Mouse (Mus musculus): ENCODE results near the gene Aox4. TPM values are rescaled to one million over a fixed set of nuclear protein-coding genes. Genes with fewer than 3 reads are reported as not detected.

Aox4 gene
- polyA plus RNA-seq, 1 experiment from 2014 or later = 0.09 TPM

DNA sequence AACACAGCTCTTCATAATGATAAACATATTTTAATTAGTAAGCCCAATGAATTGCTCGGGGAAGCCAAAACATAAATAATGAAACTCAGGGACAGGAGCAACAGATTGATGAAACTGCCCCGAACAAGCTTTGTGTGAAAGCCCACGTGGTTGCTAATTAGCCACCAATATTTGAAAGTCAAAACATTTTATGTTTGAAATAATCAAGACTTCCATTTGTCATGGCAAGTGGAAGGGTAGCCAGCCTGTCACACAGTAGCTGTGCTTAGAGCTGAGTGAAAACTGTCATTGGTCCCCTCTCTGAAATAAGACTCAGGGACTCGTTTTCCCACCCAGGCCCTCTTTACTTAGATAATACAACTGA lies 71.4 kb downstream of the Aox4 start:
- no peak for ATAC-seq (ENCODE audit: insufficient number of reproducible peaks, insufficient read depth, low FRiP score, low TSS enrichment, low read depth)
- Histone ChIP-seq H3K4me3 (replicated peaks) (no peak overlapping the region), H3K27me3 (no peaks in the 10 kb centered on the region), H3K9ac (replicated peaks) (no peak overlapping the region), H3K27ac (no peak overlapping the region), H3K4me1 (replicated peaks) (peaks cover 20% of the 10 kb centered on the region), H3K4me2 (no peak overlapping the region), H3K36me3 (no peaks in the 10 kb centered on the region), H3K9me3 (no peaks in the 10 kb centered on the region)
- WGBS = 82% methylated on average over 4 of the region's 4 CpGs

DNA sequence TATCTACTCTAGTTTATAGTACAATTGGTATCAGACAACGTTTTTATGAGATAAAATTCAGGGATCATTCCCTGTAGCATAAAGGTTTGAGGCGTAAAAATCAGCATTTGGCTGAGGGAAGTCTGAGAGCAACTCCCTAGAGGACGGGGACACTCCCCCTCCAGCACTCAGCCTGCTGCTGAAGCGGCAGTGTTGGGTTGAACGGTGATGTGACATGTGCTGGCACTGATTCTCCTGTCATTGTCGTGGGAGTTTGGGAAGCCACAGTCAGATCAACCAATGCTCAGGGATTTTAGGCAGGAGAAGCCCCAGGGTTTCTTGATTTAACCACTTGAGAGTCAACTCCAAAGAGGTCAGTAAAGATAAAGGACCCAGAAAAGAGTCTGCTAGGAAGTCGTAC lies 74.3 kb downstream of the Aox4 start:
- Histone ChIP-seq H3K4me3 (replicated peaks) (no peak overlapping the region), H3K4me2 (no peak overlapping the region), H3K9me3 (no peaks in the 10 kb centered on the region), H3K27me3 (no peaks in the 10 kb centered on the region), H3K36me3 (no peaks in the 10 kb centered on the region), H3K4me1 (replicated peaks) (0 out of 2 replicates have a peak, but pooled peaks cover 4% of the 10 kb centered on the region), H3K9ac (replicated peaks) (no peak overlapping the region), H3K27ac (no peak overlapping the region)
- no peak for ATAC-seq (ENCODE audit: insufficient number of reproducible peaks, insufficient read depth, low FRiP score, low TSS enrichment, low read depth)
- 63% methylated on average over 7 of the region's 7 CpGs for WGBS

- H3K27ac ChIP-seq = no peak overlapping the region
- peaks cover 7% of the 10 kb centered on the region; the same call in 1 of the 2 replicates for H3K4me1 ChIP-seq (replicated peaks)
- H3K36me3 ChIP-seq = no peaks in the 10 kb centered on the region
- no peak for ATAC-seq (ENCODE audit: insufficient number of reproducible peaks, insufficient read depth, low FRiP score, low TSS enrichment, low read depth)
- WGBS = 85% methylated on average over 3 of the region's 3 CpGs
- no peaks in the 10 kb centered on the region for H3K27me3 ChIP-seq
- no peak overlapping the region for H3K9ac ChIP-seq (replicated peaks)
- no peaks in the 10 kb centered on the region for H3K9me3 ChIP-seq
- H3K4me3 ChIP-seq (replicated peaks) = no peak overlapping the region
- no peak overlapping the region for H3K4me2 ChIP-seq
These were observed 77.9 kb downstream of the Aox4 start for GRCm38 (mm10) chr1:58288091-58288490.

- H3K9ac ChIP-seq (replicated peaks) = no peak overlapping the region
- no peak overlapping the region for H3K4me2 ChIP-seq
- H3K4me3 ChIP-seq (replicated peaks) = no peak overlapping the region
- no peak for ATAC-seq (ENCODE audit: insufficient number of reproducible peaks, insufficient read depth, low FRiP score, low TSS enrichment, low read depth)
- H3K36me3 ChIP-seq = no peaks in the 10 kb centered on the region
- no peaks in the 10 kb centered on the region for H3K9me3 ChIP-seq
- 65% methylated on average over 16 of the region's 16 CpGs for WGBS
- H3K4me1 ChIP-seq (replicated peaks) = peaks cover 7% of the 10 kb centered on the region; the same call in 1 of the 2 replicates
- H3K27me3 ChIP-seq = no peaks in the 10 kb centered on the region
- H3K27ac ChIP-seq = no peak overlapping the region
These were observed 79.8 kb downstream of the Aox4 start for GRCm38 (mm10) chr1:58289863-58290469.

DNA sequence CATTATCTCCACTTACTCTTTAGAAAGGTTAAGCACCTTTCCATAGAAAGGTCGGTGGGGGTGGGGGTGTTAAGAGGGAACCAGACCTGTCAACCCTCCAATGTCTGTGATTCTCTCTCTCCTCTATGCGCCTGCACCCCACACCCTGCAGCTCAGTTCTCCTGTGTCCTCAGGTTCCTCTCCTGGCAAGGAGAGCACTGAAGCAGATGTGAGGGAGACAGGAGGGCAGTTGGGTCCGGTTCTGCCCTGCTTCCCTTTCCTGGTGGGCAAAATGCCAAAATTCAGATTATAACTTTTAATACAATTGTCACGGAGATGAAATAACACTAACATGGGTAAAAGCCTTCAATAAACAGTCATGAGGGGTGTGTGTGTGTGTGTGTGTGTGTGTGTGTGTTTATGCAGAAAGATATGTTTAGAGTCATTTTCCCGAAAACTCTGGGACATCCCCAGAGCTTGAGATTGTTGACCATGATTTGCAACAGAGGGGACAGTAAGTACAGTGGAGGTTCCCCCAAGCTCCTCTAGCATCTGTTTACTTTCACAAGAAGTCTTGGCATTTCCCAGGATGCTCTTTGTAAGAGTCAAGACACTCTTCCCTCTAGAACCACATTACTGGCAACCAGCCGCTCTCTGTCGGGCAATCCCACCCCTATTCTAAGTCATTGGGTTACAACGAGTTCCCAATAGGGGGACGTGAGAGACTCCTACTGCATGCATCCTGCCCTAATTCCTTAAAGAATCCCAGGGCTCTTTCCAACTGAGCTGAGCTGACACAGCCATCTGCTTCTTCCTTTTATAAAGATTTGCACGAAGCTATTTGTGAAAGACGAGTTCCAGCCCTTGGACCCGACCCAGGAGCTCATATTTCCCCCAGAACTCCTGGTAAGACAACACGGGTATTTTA lies 81.5 kb downstream of the Aox4 start:
- H3K27me3 ChIP-seq = no peaks in the 10 kb centered on the region
- H3K9ac ChIP-seq (replicated peaks) = no peak overlapping the region
- no peaks in the 10 kb centered on the region for H3K9me3 ChIP-seq
- no peak overlapping the region for H3K4me2 ChIP-seq
- H3K36me3 ChIP-seq = no peaks in the 10 kb centered on the region
- H3K4me1 ChIP-seq (replicated peaks) = peaks cover 13% of the 10 kb centered on the region; the same call in 1 of the 2 replicates
- whole genome bisulfite sequencing = 49% methylated on average over 13 of the region's 13 CpGs
- H3K4me3 ChIP-seq (replicated peaks) = no peak overlapping the region
- H3K27ac ChIP-seq = 0 out of 2 replicates have a peak overlapping the region, but pooled peaks have one; percentile 29
- no peak for ATAC-seq (ENCODE audit: insufficient number of reproducible peaks, insufficient read depth, low FRiP score, low TSS enrichment, low read depth)

GRCm38 (mm10) chr1:58294730-58295129 lies 84.5 kb downstream of the Aox4 start:
- H3K4me2 ChIP-seq = no peak overlapping the region
- no peak overlapping the region for H3K9ac ChIP-seq (replicated peaks)
- no peak overlapping the region for H3K27ac ChIP-seq
- 83% methylated on average over 5 of the region's 5 CpGs for WGBS
- no peak overlapping the region for H3K4me3 ChIP-seq (replicated peaks)
- no peaks in the 10 kb centered on the region for H3K36me3 ChIP-seq
- no peak for ATAC-seq (ENCODE audit: insufficient number of reproducible peaks, insufficient read depth, low FRiP score, low TSS enrichment, low read depth)
- peaks cover 13% of the 10 kb centered on the region; the same call in 1 of the 2 replicates for H3K4me1 ChIP-seq (replicated peaks)
- no peaks in the 10 kb centered on the region for H3K27me3 ChIP-seq
- no peaks in the 10 kb centered on the region for H3K9me3 ChIP-seq

- H3K9ac ChIP-seq (replicated peaks) = no peak overlapping the region
- 1% methylated on average over 7 of the region's 7 CpGs for WGBS
- H3K36me3 ChIP-seq = no peaks in the 10 kb centered on the region
- no peak overlapping the region for H3K27ac ChIP-seq
- H3K4me3 ChIP-seq (replicated peaks) = no peak overlapping the region
- H3K4me1 ChIP-seq (replicated peaks) = peaks cover 13% of the 10 kb centered on the region; the same call in 1 of the 2 replicates
- no peak overlapping the region for H3K4me2 ChIP-seq
- H3K27me3 ChIP-seq = no peaks in the 10 kb centered on the region
- peak; percentile 75; the same call in 1 of the 2 replicates for ATAC-seq (ENCODE audit: insufficient number of reproducible peaks, insufficient read depth, low FRiP score, low TSS enrichment, low read depth)
- H3K9me3 ChIP-seq = no peaks in the 10 kb centered on the region
These were observed 86.1 kb downstream of the Aox4 start for GRCm38 (mm10) chr1:58296278-58296677.

DNA sequence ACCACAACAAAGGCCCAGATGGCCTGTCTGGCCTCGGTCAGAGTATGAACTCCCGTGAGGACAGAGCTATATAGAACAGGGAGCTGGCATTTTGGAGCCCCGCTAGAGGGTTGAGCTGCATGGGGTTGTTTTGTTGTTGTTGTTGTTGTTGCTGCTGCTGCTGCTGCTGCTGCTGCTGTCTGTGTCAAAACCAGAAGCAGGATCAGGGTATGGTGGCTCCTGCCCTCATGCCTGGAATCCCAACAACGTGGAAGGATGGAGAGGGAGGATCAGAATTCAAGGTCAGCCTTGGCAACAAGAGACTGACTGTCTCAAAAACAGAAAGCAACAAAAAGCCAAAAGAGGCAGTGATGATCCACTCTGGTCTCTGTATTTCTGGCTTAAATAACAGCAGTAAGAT lies 86.6 kb downstream of the Aox4 start:
- no peak overlapping the region for H3K9ac ChIP-seq (replicated peaks)
- 57% methylated on average over 4 of the region's 4 CpGs for WGBS
- no peak overlapping the region for H3K4me2 ChIP-seq
- no peak overlapping the region for H3K27ac ChIP-seq
- H3K9me3 ChIP-seq = no peaks in the 10 kb centered on the region
- no peaks in the 10 kb centered on the region for H3K36me3 ChIP-seq
- ATAC-seq (ENCODE audit: insufficient number of reproducible peaks, insufficient read depth, low FRiP score, low TSS enrichment, low read depth) = no peak
- H3K27me3 ChIP-seq = no peaks in the 10 kb centered on the region
- no peak overlapping the region for H3K4me3 ChIP-seq (replicated peaks)
- peaks cover 7% of the 10 kb centered on the region; the same call in 1 of the 2 replicates for H3K4me1 ChIP-seq (replicated peaks)

DNA sequence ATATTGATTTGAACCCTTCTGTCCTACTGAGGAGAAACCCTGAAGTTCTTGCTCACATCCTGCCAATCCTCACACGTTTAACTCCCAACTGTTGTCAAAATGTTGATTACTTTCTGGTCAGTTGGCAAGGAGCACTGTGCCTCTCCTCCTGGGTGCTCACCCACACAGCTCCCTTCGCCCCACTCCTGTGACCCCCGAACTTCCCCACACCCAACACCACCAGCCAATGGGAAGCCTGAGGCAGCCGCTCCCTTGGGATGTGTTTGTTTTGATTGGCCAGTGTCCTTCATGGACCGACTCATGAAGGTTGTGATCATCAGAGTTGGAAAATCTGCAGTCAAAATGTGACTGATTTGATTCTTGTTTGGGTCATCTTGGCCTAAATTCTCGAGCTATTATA lies 88.2 kb downstream of the Aox4 start:
- no peaks in the 10 kb centered on the region for H3K27me3 ChIP-seq

DNA sequence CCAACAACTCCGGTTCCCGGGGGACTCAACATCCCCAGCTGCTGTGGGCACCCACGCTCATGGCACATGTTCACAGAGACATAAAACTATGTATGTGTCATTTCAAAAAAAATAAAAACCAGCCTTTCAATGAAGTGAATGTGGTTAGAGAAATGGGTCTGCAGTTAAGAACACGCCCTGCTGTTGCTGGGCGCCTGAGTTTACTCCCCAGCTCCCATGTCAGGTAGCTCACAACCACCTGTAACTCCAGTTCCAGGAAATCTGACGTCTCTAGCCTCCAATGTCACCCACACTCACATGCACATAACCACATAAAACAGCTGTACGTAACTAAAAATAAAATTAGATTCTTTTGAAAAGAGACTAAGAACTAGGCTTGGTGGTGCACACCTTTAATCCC lies 90.9 kb downstream of the Aox4 start:
- Histone ChIP-seq H3K4me3 (replicated peaks) (no peak overlapping the region), H3K9me3 (no peaks in the 10 kb centered on the region), H3K27ac (no peak overlapping the region), H3K4me2 (no peak overlapping the region), H3K9ac (replicated peaks) (no peak overlapping the region), H3K4me1 (replicated peaks) (peaks cover 4% of the 10 kb centered on the region; the same call in 1 of the 2 replicates), H3K27me3 (no peaks in the 10 kb centered on the region), H3K36me3 (no peaks in the 10 kb centered on the region)
- 90% methylated on average over 7 of the region's 7 CpGs for WGBS
- no peak for ATAC-seq (ENCODE audit: insufficient number of reproducible peaks, insufficient read depth, low FRiP score, low TSS enrichment, low read depth)

More for the DNA sequence above, 88.2 kb downstream of the Aox4 start:
- peaks cover 6% of the 10 kb centered on the region; the same call in 1 of the 2 replicates for H3K4me1 ChIP-seq (replicated peaks)
- H3K4me3 ChIP-seq (replicated peaks) = no peak overlapping the region
- H3K4me2 ChIP-seq = no peak overlapping the region
- no peak overlapping the region for H3K9ac ChIP-seq (replicated peaks)
- H3K27ac ChIP-seq = no peak overlapping the region
- H3K36me3 ChIP-seq = no peaks in the 10 kb centered on the region
- ATAC-seq (ENCODE audit: insufficient number of reproducible peaks, insufficient read depth, low FRiP score, low TSS enrichment, low read depth) = no peak
- H3K9me3 ChIP-seq = no peaks in the 10 kb centered on the region
- WGBS = 80% methylated on average over 6 of the region's 6 CpGs

GRCm38 (mm10) chr1:58302015-58302414 lies 91.8 kb downstream of the Aox4 start:
- Histone ChIP-seq H3K9me3 (no peaks in the 10 kb centered on the region), H3K4me1 (replicated peaks) (no peaks in the 10 kb centered on the region), H3K4me2 (no peak overlapping the region), H3K36me3 (no peaks in the 10 kb centered on the region), H3K9ac (replicated peaks) (no peak overlapping the region), H3K27me3 (no peaks in the 10 kb centered on the region), H3K27ac (no peak overlapping the region), H3K4me3 (replicated peaks) (no peak overlapping the region)
- 0 out of 2 replicates have a peak, but pooled peaks have one; percentile 59 for ATAC-seq (ENCODE audit: insufficient number of reproducible peaks, insufficient read depth, low FRiP score, low TSS enrichment, low read depth)
- WGBS = 63% methylated on average over 6 of the region's 6 CpGs

Data from limb, embryonic 12.5 days (tissue).